11 mouse cellular contexts compared by ENCODE assay signal in the genomic region with DNA sequence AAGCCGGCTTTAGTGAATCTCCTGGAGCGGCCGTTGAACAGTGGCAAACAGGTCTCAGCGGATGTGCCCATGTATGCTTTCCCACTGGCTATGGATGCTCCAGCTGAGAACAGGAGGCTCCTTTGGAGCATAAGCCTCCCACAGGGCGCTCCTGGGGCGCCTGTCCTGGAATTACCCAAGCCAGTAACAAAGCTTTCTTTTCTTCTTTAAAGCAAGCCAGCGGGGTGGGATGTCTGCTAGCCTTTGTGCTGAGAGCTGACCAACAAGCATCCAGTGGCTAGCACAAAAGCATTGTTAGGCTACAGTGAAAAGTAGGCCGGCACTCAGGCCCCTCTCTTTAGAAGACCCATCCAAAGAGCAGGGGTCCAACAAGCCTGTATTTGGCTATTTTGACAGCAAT. TPM values are rescaled to one million over a fixed set of nuclear protein-coding genes. Genes with fewer than 3 reads are reported as not detected.
DNase-seq lines count a peak whose midpoint lies in the region; ATAC-seq and TF ChIP-seq lines count a peak whose summit lies in the region.
"Had no signal": no experiment of that assay in that cellular context is flagged by ENCODE, and none has a peak within 500 bp of the region (broad histone marks: within the 10 kb centered on the region; RNA-seq: fewer than 3 reads in every experiment).

No protein-coding gene starts in this region.

- peak overlapping the region; percentile 1; the same call in 1 of the 2 replicates for H3K9ac ChIP-seq in limb, embryonic 13.5 days

- WGBS in limb, embryonic 13.5 days: 30% methylated on average over 8 of the region's 8 CpGs

- peak; percentile 17 for DNase-seq in cerebellum, adult 9-10 months
- no peak for DNase-seq in cerebellum, adult 11 months
- DNase-seq in layer of hippocampus, adult 2 months (ENCODE audit: low spot score in 2 of 2): peak in 1 of 2 experiments; percentile 11
- no peak for DNase-seq in layer of hippocampus, postnatal 36 days
- DNase-seq in R1 (ENCODE audit: low read depth, low spot score): peak; percentile 92
- DNase-seq in kidney, postnatal 36 days: no peak
- DNase-seq in heart, adult 9 months (ENCODE audit: low spot score in 2 of 2): no peak
- DNase-seq: kidney, adult 9 months had no signal

- no peak for ATAC-seq in limb, embryonic 13.5 days (ENCODE audit: low FRiP score, low read depth)
- ATAC-seq: lung, postnatal 0 days had no signal

- H3K27me3 ChIP-seq in limb, embryonic 13.5 days: no peaks in the 10 kb centered on the region

- no peaks in the 10 kb centered on the region for H3K36me3 ChIP-seq in limb, embryonic 13.5 days

- H3K4me3 ChIP-seq in layer of hippocampus, adult 2 months: no peak overlapping the region
- H3K4me3 ChIP-seq in limb, embryonic 13.5 days: no peak overlapping the region

- H3K9me3 ChIP-seq in limb, embryonic 13.5 days: no peaks in the 10 kb centered on the region

- H3K4me1 ChIP-seq in limb, embryonic 13.5 days: no peaks in the 10 kb centered on the region

- H3K4me2 ChIP-seq in limb, embryonic 13.5 days (replicated peaks): no peak overlapping the region
- H3K4me2 ChIP-seq: liver, embryonic 11.5 days had no signal

- TF ChIP-seq CTCF in layer of hippocampus, adult 2 months (conservative IDR thresholded peaks at IDR 0.05): no peak

- peak overlapping the region; percentile 69 for H3K27ac ChIP-seq in layer of hippocampus, adult 2 months
- H3K27ac ChIP-seq in limb, embryonic 13.5 days: no peak overlapping the region

RNA-seq across cellular contexts. Expression of a gene that starts 25.3 kb away (rescaled TPM):
- total RNA-seq in layer of hippocampus, adult 2 months (2021): 10 to 100 TPM; 14.0 to 16.2 TPM
- total RNA-seq in layer of hippocampus, postnatal 36 days (2021): 10 to 100 TPM; 12.7 to 14.2 TPM
- polyA plus RNA-seq in limb, embryonic 13.5 days (2015; fragmentation: Nextera tagmentation; extraction: Ambion mirVana): 40.4 and 41.2 TPM in 2 replicates

RNA-seq across cellular contexts. Expression of a gene that starts 25.4 kb away (rescaled TPM):
- 1 to 10 TPM; 3.1 to 3.2 TPM for total RNA-seq in layer of hippocampus, adult 2 months (2021)
- total RNA-seq in layer of hippocampus, postnatal 36 days (2021): 1 to 10 TPM; 3.0 to 3.7 TPM
- polyA plus RNA-seq in limb, embryonic 13.5 days (2015; fragmentation: Nextera tagmentation; extraction: Ambion mirVana): 18.2 and 19.4 TPM in 2 replicates

RNA-seq across cellular contexts. Expression of a gene that starts 39.3 kb away (rescaled TPM):
- 1 to 10 TPM; 6.4 to 6.9 TPM for total RNA-seq in layer of hippocampus, adult 2 months (2021)
- total RNA-seq in layer of hippocampus, postnatal 36 days (2021): 1 to 10 TPM; 4.9 to 5.2 TPM
- 1.0 TPM in 2 replicates for polyA plus RNA-seq in limb, embryonic 13.5 days (2015; fragmentation: Nextera tagmentation; extraction: Ambion mirVana)

Comparison
In these comparisons a context has a peak if more than half of its experiments do, and no peak if none do; other contexts are left out.
1. DNase-seq: peak in cerebellum, adult 9-10 months (single experiment) and R1 (single experiment); none in cerebellum, adult 11 months (single experiment), layer of hippocampus, postnatal 36 days (0 of 2), kidney, postnatal 36 days (0 of 2) and heart, adult 9 months (0 of 2).